Mouse (Mus musculus) kidney, adult 2 months (tissue): ENCODE results near the gene Grk5.

ENCODE experiments used
- CTCF ChIP-seq: fragments of 200-500 bp; conservative IDR thresholded peaks from 2 replicates; pipeline ENCODE4 v1.5.1; 2011; ENCODE audit warnings: low read depth, mild to moderate bottlenecking, control low read depth, low read length, moderate library complexity, mixed read lengths; ENCODE audit not compliant: insufficient read depth, insufficient read length
- POLR2A ChIP-seq: fragments of 200-500 bp; IDR thresholded peaks from one replicate; pipeline ENCODE4 v1.6.1; 2011; ENCODE audit warnings: low read depth, low read length, control low read depth

- TF ChIP-seq CTCF (no peak), POLR2A (no peak)
These were observed 19.1 kb upstream of the Grk5 start for GRCm38 (mm10) chr19:60870489-60870888.
